Mouse (Mus musculus): ENCODE measurements around the gene Sema4c.

- TF ChIP-seq CEBPB (IDR thresholded peaks at IDR 0.05; ENCODE audit: low read depth) = no peak
- no peak for TF ChIP-seq MYOG (IDR thresholded peaks at IDR 0.05; ENCODE audit: control insufficient read depth, extremely low read depth, insufficient read length)
- no peak for TF ChIP-seq CTCF (IDR thresholded peaks at IDR 0.05; ENCODE audit: control insufficient read depth, insufficient read depth, insufficient read length)
- no peak for TF ChIP-seq MAX (IDR thresholded peaks at IDR 0.05)
- no peak for TF ChIP-seq MYOD1 (IDR thresholded peaks at IDR 0.05; ENCODE audit: control insufficient read depth, insufficient read length, low read depth)
Observed at GRCm38 (mm10) chr1:36511289-36512021, 46.7 kb downstream of the Sema4c start, which contains the start of gene Cnnm3.
